Mouse (Mus musculus) kidney, postnatal 25 days (tissue): ENCODE data around the gene Gatd1.
A peak's percentile ranks its signal among the peaks of the same experiment; 100 is the strongest.
"Not testable (repeated sequence)": the region's sequence is repeated elsewhere in the genome, so short reads cannot be mapped to it uniquely, and the experiment has no call there.

Experiments used
- DNase-seq, 2 experiments: peaks; one replicate each; pipeline ENCODE4 v3.0.0; 2021; ENCODE audit warnings: mixed read lengths in 2 of 2

Gene Gatd1

DNA sequence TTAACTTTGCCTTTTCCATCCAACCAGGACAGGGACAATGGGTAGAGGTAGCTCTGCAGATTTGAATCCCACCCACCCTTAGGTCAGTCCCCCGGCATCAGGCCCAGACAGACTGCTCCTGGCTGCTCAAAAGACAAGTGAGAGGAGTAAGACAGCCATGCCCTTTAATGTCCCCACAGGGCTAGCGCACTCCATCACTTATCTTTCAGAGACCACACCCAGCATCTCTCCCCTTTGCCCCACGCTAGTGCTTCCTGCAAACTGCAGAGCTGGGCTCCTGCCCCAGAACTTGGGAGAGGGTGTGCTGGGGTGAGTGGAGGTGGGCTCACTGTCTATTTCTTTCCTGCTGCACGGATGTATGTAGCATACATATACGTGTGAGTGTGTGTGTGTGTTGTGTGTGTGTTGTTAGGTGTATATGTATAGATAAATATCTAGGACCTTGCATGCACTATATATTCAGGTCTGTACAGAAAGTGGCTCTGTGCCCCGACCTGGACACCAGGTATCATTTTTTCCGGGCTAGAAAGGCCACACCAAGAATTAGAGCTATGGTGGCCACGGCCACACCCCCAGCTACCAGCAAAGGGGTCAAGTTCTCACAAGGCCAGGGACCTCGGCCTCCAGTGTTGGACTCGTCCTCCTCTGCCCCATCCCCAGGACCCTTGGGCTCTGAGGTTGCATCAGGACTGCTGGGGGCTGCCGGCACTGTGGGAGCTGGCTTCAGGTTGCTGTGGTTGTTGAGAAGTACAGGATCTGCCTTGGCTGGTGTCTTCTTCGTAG, 13.2 kb upstream of the Gatd1 start:
- DNase-seq = no peak

DNA sequence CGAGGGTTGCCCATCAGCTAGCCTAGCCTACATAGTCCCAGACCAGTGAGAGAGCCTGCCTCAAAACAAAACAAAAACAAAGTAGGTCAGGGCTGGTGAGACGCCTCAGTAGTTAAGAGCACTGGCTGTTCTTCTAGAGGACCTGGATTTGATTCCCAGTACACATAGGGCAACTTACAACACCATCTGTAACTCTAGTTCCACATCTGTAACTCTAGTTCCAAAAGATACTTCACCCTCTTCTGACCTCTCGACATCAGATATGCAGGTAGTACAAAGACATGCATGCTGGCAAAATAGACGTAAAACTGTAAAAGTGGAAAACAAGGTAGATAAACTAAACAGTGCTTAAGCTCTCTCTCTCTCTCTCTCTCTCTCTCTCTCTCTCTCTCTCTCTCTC, 9.9 kb upstream of the Gatd1 start:
- DNase-seq = no peak

DNA sequence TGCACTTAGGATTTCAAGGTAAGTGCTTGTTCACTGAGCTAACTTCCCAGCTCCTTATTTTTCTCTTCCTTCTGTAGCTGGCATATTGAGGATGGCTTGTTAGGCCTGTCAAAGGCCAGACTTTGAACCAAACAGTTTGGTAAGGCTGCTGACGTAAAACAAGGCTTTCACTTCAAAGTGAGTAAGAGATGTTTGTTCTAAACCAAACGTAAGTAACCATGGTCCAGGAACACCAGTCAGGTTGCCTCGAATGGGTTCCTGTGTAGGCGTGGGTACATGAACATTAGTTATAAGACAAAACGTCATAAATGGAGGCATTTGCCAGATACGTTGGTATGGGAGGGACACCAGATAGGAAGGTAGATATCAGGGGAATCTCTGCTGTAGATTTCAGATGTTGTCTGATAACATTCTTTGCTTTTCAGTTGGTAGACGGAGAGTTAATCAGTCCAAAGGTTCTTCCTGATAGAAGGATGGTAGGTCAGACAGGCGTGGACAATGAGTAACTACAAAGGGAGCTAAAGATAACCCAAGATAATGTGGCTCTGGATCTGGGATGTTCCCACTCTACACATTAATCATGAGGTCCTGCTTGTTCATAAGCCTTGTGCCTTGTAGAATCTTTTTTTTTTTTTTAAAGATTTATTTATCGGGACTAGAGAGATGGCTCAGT, 6.2 kb upstream of the Gatd1 start:
- DNase-seq = no peak

DNA sequence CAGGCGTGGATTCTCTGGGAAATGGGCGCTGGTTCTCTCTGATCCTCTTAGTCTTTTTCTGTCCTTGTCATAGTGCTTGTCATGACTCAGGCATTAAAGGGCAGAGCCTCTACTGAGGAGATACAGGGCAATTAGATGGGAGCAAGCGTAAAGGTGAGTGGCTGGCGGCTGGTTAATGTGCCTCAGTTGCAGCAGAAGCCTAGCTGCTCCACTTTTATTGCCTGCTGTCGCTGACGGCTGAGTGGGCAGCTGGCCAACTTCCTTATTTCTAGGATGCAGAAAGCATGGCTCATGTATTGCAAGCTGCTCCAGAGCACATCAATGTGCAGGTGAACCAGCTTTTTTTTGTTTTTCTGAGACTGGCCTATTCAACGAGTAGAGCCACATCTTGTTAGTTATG, 5.0 kb upstream of the Gatd1 start:
- peak in 1 of 2 experiments; percentile 75 for DNase-seq

DNA sequence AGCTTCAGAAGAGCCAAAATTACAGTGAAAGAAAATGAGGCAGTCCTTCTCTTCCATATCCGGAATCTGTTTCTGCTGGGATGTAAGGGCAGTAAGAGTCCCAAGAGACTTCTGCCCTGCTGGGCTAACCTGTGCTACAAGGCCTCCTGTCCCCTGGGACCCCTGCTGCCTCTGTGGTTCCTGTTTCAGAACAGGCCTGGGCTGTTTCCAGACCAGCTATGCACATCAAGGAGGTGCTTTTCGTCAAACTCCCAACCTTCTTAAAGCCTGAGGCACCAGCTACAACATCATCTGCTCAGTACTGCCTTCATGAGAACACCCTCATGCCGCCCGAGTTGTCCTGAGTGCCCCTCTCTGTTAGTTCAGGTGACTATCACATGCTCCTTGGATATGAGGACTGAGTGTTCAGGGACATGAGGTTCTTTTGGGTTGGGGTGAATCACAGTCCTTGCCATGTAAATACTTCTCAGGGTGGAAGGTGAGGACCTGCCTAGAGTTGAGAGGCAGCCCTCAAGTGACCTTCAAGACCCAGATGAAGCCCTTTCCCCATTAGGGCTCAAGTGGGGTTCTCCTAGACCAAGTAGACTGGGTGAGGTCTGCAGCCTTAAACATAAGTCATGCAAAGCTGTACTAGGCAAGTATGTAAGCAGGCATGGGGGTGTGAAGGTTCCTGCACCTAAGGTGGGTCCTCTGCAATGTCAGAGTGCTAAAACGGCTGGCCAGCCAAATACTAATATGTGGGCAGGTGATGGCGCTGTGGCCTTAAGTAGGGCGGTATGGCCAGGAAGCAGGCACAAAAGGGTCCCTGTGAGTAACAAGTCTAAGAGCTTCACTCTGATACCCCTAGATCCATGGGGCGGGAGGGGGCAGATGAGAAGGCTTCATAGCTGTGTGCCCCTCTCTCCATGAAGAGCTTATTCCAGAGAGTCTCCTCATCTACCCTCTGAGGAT, 4.1 kb upstream of the Gatd1 start:
- no peak for DNase-seq

DNA sequence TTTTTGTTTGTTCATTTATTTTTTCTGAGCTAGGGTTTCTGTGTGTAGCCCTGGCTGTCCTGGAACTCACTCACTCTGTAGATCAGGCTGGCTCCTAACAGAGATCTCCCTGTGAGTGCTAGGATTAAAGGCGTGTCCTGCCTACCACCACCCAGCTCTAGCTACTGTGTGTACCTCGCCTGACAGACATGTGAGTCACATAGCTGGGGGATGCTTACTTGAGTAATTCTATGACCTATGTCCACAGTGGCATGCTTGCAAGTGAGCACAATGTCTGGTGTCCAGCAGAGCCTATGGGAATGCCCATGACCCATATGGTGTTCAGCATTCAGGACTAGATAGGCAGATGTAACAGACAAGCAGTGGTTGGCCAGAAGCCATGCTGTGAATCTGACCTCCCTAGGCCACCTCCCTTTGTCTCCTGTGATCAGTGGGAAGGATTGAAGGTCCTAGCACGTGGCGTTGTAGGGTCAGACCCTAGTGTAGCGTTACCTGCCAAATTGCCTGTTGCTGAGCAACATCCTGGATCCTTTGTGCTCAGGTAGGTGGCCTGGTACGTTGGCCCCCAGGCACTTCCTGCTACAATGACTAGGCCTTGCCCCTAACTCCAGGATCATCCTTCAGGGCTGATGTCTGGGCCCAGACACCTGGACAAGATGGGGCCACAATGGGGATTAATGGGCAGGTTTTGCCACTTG, 2.4 kb upstream of the Gatd1 start:
- DNase-seq = no peak

DNA sequence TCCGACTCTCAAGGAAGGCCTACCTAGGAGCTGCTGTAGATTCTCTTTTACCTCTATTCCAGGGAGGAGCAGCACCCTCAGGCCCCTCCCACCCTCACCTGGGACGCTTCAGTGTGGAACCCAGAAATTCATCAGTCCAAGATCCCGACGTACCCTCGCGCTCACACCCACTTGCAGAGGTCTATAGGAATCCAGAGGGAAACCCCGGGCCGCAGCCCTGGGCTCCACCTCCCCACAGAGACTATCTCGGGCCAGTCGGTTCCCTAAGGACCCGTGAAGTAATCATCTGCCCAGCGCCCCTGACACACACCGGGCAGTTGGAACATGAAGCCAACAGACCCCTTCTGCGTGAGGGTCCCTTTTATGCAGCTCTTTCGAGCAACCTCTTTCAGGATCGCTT, 605 bp downstream of the Gatd1 start:
- DNase-seq = no peak

DNA sequence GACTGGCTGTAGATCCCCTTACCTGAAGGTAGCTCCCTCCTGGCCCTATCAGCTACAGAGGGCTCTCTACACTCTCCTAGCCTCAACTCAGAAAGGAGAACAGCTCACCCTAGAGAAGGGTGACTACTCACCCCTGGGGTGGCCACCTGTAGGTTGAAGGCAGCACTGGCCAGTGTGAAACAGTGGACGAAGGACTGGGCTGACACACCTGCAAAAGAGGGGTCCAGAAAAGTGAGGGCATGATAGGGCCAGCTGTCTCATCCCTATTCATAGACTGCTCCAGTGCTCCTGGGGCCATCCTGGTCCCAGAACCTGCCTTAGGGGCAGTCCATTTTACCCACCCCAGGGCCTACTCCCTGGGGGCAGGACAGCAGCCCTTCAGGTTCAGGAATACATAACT, 2.3 kb downstream of the Gatd1 start:
- no peak for DNase-seq

DNA sequence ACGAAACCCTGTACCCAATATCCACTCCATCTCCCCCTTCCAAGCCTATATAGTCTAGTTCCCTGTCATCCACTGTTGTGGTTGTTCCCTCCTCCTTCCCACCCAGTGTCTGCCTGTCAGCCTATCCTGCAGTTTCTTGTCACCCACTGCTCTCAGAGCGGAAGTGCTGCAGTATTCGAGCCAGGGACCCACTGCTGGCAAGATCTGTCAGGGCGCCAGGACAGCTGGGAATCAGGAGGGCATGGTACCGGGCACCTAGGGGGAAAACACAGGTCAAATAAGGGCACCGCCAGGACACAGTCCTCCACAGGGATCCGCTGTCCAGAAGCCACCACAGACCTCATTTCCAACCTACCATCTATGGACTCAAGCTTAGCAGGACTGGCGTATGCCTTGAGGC, 3.3 kb downstream of the Gatd1 start:
- no peak for DNase-seq

DNA sequence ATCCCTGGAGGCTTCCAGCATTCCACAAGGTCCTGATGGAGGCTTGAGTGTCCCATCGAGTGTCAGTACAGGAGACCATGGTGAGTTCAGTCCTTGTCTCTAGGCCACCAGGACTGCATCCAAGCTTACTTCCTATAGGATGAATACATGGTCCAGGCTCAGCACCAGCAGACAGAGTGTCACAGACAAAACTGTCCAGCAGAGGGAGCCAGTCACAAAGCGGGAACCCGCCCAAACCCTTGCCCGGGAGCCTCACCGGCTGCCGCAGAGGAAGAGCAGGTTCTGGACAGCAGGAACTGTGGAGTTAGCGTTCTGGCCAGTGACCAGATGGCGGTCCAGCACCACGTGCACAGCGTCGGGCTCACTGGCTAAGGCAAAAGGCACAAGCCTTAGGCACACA, 5.1 kb downstream of the Gatd1 start:
- DNase-seq = peak; percentile 89 to 93

DNA sequence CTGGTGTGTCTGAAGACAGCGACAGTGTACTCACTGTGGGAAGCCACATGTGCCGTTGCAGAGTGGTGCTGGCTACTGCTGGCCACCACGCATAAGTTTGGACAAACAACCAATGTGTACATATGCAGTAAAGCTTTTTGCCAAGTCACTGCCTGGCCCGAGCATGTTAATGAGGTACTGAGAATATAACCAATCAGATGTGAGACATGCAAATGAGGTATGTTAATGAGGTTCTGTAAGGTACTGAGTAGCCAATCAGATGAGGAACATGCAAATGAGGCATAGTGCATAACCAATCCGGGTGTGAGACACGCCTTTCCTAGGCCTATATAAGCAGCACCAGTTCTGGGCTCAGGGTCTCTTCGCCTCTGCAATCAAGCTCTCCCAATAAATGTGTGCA, 6.3 kb downstream of the Gatd1 start:
- DNase-seq = not testable (repeated sequence)

DNA sequence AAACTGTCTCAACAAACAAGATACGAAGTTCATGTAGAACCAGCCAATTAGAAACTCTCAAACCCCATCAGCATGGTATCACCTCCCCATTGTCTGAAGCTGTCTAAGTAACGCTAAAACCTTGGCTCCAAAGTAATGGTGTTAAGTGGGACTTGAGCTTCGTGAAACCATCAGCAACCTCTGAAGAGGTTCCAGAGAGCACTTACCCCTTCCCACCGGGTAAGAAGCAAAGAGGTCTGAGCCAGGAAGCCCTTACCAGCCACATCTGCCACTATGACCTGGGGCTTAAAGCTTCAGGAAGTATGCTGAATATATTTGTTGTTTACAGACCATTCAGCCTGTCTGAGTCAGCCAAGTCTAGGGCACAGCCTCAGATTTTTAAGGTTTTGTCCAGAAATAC, 8.5 kb downstream of the Gatd1 start:
- no peak for DNase-seq

DNA sequence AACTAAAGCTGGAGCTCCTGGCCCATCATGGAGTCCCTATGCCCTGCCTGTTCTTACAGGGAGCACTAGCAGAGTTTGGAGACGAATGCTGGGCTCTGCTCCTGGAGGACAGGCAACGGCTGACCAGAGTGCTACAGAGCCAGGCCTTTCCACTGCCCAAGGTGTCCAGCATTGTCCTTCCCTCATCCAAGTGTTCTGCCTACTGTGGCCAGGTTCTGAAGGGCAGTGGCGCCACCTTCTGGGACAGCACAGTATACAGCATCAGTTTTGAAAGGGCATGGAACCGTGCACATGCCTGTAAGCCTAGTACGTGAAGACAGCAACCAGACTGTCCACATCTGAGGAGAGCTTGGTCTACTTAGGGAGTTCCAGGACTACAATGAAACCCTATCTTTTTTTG, 10.6 kb downstream of the Gatd1 start:
- DNase-seq = peak; percentile 68 to 79

DNA sequence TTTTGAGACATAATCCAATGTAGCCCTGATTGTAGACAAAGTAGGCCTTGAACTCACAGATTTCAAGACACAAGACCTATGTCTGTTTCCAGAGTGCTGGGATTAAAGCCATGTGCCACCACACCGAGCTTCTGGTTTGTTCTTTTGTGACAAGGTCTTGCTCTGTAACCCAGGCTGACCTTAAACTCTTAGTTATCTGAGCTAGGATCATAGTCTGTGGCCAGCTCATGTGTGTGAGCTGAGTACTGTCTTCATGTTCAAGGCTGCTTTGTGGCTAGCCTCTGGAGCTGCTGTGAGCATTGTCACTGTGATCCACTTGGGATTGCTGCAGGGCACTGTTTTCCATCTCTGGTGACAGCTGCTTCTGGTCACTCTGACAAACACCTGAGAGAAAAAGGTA, 18.6 kb downstream of the Gatd1 start:
- DNase-seq = no peak

DNA sequence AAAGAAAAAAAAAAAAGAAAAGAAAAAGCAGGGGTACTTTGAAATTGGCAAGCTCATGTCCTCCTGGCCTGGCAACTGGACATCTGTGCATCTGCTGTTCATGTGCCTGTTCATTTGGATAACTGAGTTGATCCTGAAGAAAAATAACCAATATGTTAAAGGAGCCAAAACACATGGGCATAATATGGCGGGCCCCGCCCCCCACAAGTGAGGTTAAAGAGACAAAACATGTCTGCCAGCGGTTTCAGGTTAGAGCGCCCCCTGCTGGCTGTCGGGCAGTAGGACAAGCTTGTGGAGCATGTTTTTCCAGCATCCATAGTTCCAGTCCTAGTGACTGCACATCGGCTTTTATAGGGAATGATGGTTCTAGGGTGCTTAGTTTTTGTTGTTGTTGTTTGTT, 19.2 kb downstream of the Gatd1 start:
- peak; percentile 75 to 81 for DNase-seq

DNA sequence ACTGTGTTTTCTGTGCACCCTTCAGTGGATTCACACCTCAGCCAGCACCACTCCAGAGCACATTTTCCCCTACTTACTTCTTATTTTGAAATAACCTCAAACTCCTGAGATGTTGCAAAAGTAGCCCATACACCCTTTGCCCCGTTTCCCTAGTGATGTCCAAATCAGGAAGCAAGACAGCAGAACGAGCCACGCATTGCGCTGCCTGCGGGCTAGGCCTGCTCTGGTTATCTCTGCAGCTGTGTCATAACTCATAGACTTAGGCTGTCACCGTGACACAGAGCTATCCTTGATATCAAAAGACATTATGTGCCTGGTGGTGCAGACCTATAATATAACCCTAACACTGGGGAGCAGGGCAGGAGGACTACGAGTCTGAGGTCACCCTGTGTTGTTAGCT, 19.8 kb downstream of the Gatd1 start:
- DNase-seq = no peak

DNA sequence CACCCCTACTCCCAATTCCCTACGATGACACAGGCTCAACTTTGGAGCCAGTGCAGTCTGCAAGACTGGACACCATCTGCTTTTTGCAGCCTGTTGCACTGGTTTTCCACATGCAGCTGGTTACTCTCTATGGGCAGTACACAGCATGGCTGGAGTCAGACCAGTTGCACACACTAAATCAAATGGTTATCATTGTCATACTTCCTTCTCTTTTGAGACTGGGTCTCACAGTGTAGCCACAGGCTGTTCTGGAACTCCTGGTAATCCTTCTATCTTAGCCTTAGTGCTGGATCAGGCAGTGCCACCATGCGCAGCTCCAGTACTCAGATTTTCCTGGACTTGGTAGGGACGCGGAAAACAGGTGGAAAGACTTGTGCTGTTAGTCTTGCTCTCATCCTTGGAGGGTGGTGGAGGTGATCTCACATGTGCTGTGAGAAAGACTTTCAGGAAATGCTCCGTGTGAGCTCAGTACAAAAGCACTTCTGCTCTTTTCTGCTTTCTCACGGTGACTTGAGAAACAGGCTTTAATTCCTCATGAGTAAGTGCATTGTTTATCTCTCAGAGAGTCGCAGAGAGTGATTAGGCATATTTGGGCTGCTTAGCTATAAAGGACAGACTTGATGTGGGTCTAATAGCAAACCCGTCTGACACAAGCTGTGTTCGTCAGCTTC, 21.2 kb downstream of the Gatd1 start:
- no peak for DNase-seq

DNA sequence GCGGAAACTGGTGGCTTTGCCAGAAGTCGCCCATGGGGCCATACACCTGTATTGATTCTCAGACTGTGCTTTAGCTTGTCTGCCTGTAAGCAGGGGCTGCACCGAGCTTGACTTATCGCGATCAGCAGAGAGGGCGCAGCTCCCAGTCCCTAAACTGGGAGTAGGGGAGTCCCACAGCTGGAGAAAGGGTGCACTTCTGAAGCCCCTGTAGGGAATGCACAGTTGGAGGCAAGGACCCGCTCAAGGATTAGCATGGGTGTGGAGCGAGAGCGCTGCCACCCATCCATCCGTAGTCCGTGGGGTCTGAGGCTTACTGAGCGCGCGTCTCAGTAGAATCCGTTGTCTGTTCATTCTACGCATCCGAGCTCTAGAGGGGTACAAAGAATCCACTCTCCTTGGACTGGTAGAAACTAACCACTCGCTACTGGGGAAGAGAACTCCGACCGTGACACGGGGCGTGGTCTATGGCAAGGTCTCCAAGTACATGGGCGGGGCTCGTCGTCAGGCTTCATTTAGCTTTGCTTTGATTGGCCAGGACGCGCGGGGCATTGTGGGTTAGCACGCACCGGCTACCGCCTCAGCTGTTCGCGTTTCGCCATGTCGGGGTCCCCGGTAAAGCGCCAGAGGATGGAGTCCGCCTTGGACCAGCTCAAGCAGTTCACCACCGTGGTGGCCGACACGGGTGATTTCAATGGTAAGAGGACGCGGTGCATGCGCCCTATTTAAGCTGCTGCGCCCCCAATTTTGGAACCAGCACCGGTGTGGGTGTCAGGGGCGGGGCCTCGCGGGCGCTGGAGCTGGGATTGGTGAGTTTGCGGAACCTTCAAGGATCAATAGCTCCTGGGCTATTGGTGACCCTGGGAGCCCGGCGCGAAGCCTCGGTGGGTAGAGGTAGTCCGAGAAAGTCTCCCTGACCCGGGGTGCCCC, 22.0 kb downstream of the Gatd1 start, which contains the start of gene Taldo1:
Gene Taldo1 (plus strand): TSS at position 575 of the 927 bp plus-strand sequence.
- peak; percentile 99 to 100 for DNase-seq

DNA sequence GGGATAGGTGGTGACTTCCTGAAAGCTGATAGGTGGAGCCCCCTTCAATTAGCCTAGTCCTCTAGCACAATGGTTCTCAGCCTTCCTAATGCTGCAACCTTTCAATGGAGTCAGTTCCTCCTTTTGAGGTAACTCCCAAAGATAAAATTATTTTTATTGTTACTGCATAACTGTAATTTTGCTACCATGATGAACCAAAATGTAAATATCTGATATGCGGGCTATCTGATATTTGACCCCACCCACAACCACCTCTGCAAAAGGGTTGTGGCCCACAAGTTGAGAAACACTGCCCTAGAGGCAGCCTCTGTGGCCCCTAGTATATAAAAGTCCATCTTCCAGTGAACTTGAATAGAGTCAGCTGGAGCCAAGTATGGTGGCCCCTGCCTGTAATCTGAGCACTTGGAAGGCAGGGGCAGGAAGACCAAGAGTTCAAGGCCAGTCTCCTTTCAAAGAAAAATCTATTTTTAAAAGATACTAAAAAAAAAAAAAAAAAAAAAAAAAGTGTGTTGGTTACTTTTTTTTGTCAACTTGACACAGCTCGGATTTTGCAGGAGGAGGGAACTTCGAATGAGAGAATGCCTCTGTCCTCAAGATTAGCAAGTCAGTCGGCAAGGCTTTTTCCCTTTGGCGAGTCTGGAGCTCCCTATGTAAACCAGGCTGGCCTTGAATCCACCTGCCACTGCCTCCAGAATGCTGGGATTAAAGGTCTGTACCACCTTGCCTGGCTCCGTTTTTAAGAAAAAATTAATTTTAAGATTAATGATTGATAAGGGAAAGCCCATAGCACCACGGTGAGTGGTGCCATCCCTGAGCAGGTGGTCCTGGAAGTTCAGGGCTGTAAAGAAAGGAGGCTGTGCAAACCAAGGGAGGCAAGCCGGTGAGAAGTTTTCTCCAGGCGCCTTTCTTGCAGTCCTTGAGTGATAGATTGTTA, 23.3 kb downstream of the Gatd1 start:
- peak; percentile 25 to 57 for DNase-seq
